Comparison of ENCODE assay signal across 22 mouse cellular contexts in genomic region chr6:54444086-54444485, GRCm38 (mm10). TPM values are rescaled to one million over a fixed set of nuclear protein-coding genes. Genes with fewer than 3 reads are reported as not detected.
A peak's percentile ranks its signal among the peaks of the same experiment; 100 is the strongest.
DNase-seq lines count a peak whose midpoint lies in the region; ATAC-seq and TF ChIP-seq lines count a peak whose summit lies in the region.
"Had no signal": no experiment of that assay in that cellular context is flagged by ENCODE, and none has a peak within 500 bp of the region (broad histone marks: within the 10 kb centered on the region; RNA-seq: fewer than 3 reads in every experiment).

No protein-coding gene starts in this region.

- TF ChIP-seq CTCF in liver, embryonic 14.5 days (IDR thresholded peaks at IDR 0.05; ENCODE audit: low read depth), result no peak

- H3K4me1 ChIP-seq in heart, embryonic 10.5 days, result peaks cover 16% of the 10 kb centered on the region
- H3K4me1 ChIP-seq in heart, embryonic 16.5 days (ENCODE audit: control insufficient read depth, insufficient read depth, low read length), result peaks cover 13% of the 10 kb centered on the region
- peaks cover 30% of the 10 kb centered on the region for H3K4me1 ChIP-seq in limb, embryonic 10.5 days
- no peaks in the 10 kb centered on the region for H3K4me1 ChIP-seq in liver, embryonic 14.5 days (replicated peaks; ENCODE audit: control insufficient read depth in 2 of 2, insufficient read depth in 2 of 2, low read length in 1 of 2)
- no peaks in the 10 kb centered on the region for H3K4me1 ChIP-seq in midbrain, embryonic 11.5 days (ENCODE audit: control insufficient read depth, insufficient read depth, low read length)

- no peak for TF ChIP-seq EP300 in liver, embryonic 14.5 days (IDR thresholded peaks at IDR 0.05; ENCODE audit: low read depth)

- WGBS in heart, embryonic 10.5 days, result 35% methylated on average over 7 of the region's 7 CpGs
- 24% methylated on average over 7 of the region's 7 CpGs for WGBS in heart, embryonic 16.5 days
- 75% methylated on average over 7 of the region's 7 CpGs for WGBS in limb, embryonic 10.5 days
- 31% methylated on average over 7 of the region's 7 CpGs for WGBS in liver, embryonic 14.5 days (ENCODE audit: insufficient replicate concordance)
- 76% methylated on average over 7 of the region's 7 CpGs for WGBS in midbrain, embryonic 11.5 days

- H3K36me3 ChIP-seq in heart, embryonic 10.5 days, result no peaks in the 10 kb centered on the region
- no peaks in the 10 kb centered on the region for H3K36me3 ChIP-seq in heart, embryonic 16.5 days (ENCODE audit: control insufficient read depth, insufficient read depth)
- no peaks in the 10 kb centered on the region for H3K36me3 ChIP-seq in limb, embryonic 10.5 days
- no peaks in the 10 kb centered on the region for H3K36me3 ChIP-seq in liver, embryonic 14.5 days (replicated peaks; ENCODE audit: control insufficient read depth, insufficient read depth, low read depth)
- H3K36me3 ChIP-seq in midbrain, embryonic 11.5 days (ENCODE audit: control insufficient read depth, insufficient read depth, low read length), result no peaks in the 10 kb centered on the region
- H3K36me3 ChIP-seq: forebrain, embryonic 10.5 days; hindbrain, embryonic 15.5 days; liver, embryonic 15.5 days; midbrain, embryonic 12.5 days had no signal

- H3K9ac ChIP-seq in heart, embryonic 16.5 days (ENCODE audit: low read length), result no peak overlapping the region
- no peak overlapping the region for H3K9ac ChIP-seq in liver, embryonic 14.5 days (replicated peaks)
- no peak overlapping the region for H3K9ac ChIP-seq in midbrain, embryonic 11.5 days (ENCODE audit: low read length)
- H3K9ac ChIP-seq: hindbrain, embryonic 15.5 days; liver, embryonic 15.5 days; midbrain, embryonic 12.5 days had no signal

- H3K9me3 ChIP-seq in heart, embryonic 10.5 days, result no peaks in the 10 kb centered on the region
- H3K9me3 ChIP-seq in heart, embryonic 16.5 days (replicated peaks; ENCODE audit: control insufficient read depth, low read length), result no peaks in the 10 kb centered on the region
- no peaks in the 10 kb centered on the region for H3K9me3 ChIP-seq in limb, embryonic 10.5 days (replicated peaks)
- no peaks in the 10 kb centered on the region for H3K9me3 ChIP-seq in liver, embryonic 14.5 days (ENCODE audit: control insufficient read depth, low read length)
- no peaks in the 10 kb centered on the region for H3K9me3 ChIP-seq in midbrain, embryonic 11.5 days (ENCODE audit: control insufficient read depth, low read length)
- H3K9me3 ChIP-seq: forebrain, embryonic 10.5 days; hindbrain, embryonic 15.5 days; liver, embryonic 15.5 days; midbrain, embryonic 12.5 days had no signal

- H3K4me2 ChIP-seq in heart, embryonic 16.5 days (ENCODE audit: low read depth, low read length), result no peak overlapping the region
- H3K4me2 ChIP-seq in liver, embryonic 14.5 days (ENCODE audit: low read depth), result no peak overlapping the region
- no peak overlapping the region for H3K4me2 ChIP-seq in midbrain, embryonic 11.5 days
- H3K4me2 ChIP-seq: hindbrain, embryonic 15.5 days; liver, embryonic 15.5 days; midbrain, embryonic 12.5 days had no signal

- no peak for DNase-seq in heart, embryonic 10.5 days (ENCODE audit: low spot score)
- no peak for DNase-seq in heart, postnatal 4 days
- DNase-seq in heart, adult 9 months (ENCODE audit: low spot score in 2 of 2), result no peak
- DNase-seq in limb, embryonic 10.5 days (ENCODE audit: low spot score), result no peak
- peak; percentile 13 to 26 (median 15) for DNase-seq in liver, embryonic 14.5 days (ENCODE audit: low read depth in 3 of 3, low spot score in 3 of 3)
- no peak for DNase-seq in midbrain, embryonic 11.5 days (ENCODE audit: low spot score, missing footprints)
- DNase-seq: adrenal gland, postnatal 25 days; cerebellum, postnatal 10 days; gastrocnemius, adult 2 months; kidney, adult 8-10 months; kidney, postnatal 14 days; lung, postnatal 14 days; right cerebral cortex, postnatal 25 days; spleen, adult 18-20 months; thymus, postnatal 25 days had no signal

- no peak overlapping the region for H3K4me3 ChIP-seq in heart, embryonic 10.5 days
- no peak overlapping the region for H3K4me3 ChIP-seq in heart, embryonic 16.5 days (ENCODE audit: low read length)
- no peak overlapping the region for H3K4me3 ChIP-seq in limb, embryonic 10.5 days
- no peak overlapping the region for H3K4me3 ChIP-seq in liver, embryonic 14.5 days (ENCODE audit: insufficient read depth in 1 of 2, low read depth in 2 of 2, low read length in 2 of 2)
- no peak overlapping the region for H3K4me3 ChIP-seq in midbrain, embryonic 11.5 days (ENCODE audit: low read depth, low read length)
- H3K4me3 ChIP-seq: forebrain, embryonic 10.5 days; gastrocnemius, adult 2 months; hindbrain, embryonic 15.5 days; liver, embryonic 15.5 days; midbrain, embryonic 12.5 days had no signal

- no peaks in the 10 kb centered on the region for H3K27me3 ChIP-seq in heart, embryonic 10.5 days (ENCODE audit: insufficient read depth, poor library complexity, severe bottlenecking)
- no peaks in the 10 kb centered on the region for H3K27me3 ChIP-seq in heart, embryonic 16.5 days (ENCODE audit: control insufficient read depth, insufficient read depth, low read length)
- H3K27me3 ChIP-seq in limb, embryonic 10.5 days (ENCODE audit: low read depth, poor library complexity, severe bottlenecking), result no peaks in the 10 kb centered on the region
- H3K27me3 ChIP-seq in liver, embryonic 14.5 days (ENCODE audit: control insufficient read depth, insufficient read depth, low read length), result no peaks in the 10 kb centered on the region
- no peaks in the 10 kb centered on the region for H3K27me3 ChIP-seq in midbrain, embryonic 11.5 days (ENCODE audit: control insufficient read depth, insufficient read depth, low read length)
- H3K27me3 ChIP-seq: hindbrain, embryonic 15.5 days; liver, embryonic 15.5 days; midbrain, embryonic 12.5 days had no signal

- H3K27ac ChIP-seq in heart, embryonic 10.5 days, result peak overlapping the region; percentile 33; the same call in 1 of the 2 replicates
- H3K27ac ChIP-seq in heart, embryonic 16.5 days (ENCODE audit: low read length), result peak overlapping the region; percentile 52
- 0 out of 2 replicates have a peak overlapping the region, but pooled peaks have one; percentile 68 for H3K27ac ChIP-seq in limb, embryonic 10.5 days
- no peak overlapping the region for H3K27ac ChIP-seq in liver, embryonic 14.5 days
- no peak overlapping the region for H3K27ac ChIP-seq in midbrain, embryonic 11.5 days (ENCODE audit: low read depth, low read length)
- H3K27ac ChIP-seq: forebrain, embryonic 10.5 days; gastrocnemius, adult 2 months; hindbrain, embryonic 15.5 days; liver, embryonic 15.5 days; midbrain, embryonic 12.5 days had no signal

- ATAC-seq in heart, embryonic 16.5 days (replicated peaks; ENCODE audit: extremely low read depth, insufficient read depth, low FRiP score), result no peak
- ATAC-seq in liver, embryonic 14.5 days (ENCODE audit: insufficient read depth), result no peak
- no peak for ATAC-seq in midbrain, embryonic 11.5 days (ENCODE audit: low FRiP score)

RNA-seq across cellular contexts. Expression of gene Wipf3, which starts 14.7 kb away (rescaled TPM):
- 1.0 and 1.8 TPM in 2 replicates for polyA plus RNA-seq in heart, embryonic 10.5 days (2016; fragmentation: Nextera tagmentation; extraction: Ambion mirVana)
- total RNA-seq in heart, postnatal 4 days (2021), result 10 to 100 TPM; 15.2 to 15.9 TPM
- 2.8 and 3.6 TPM in 2 replicates for polyA plus RNA-seq in heart, embryonic 16.5 days (2015; fragmentation: Nextera tagmentation; extraction: Ambion mirVana)
- 0.68 and 1.0 TPM in 2 replicates for polyA plus RNA-seq in limb, embryonic 10.5 days (2016; fragmentation: Nextera tagmentation; extraction: Ambion mirVana)
- 0.16 and 0.19 TPM in 2 replicates for polyA plus RNA-seq in liver, embryonic 14.5 days (2012; rRNA removed)
- polyA plus RNA-seq in liver, embryonic 14.5 days (2014; fragmentation: Nextera tagmentation; extraction: Ambion mirVana), result 0.09 TPM in 2 replicates
- polyA plus RNA-seq in midbrain, embryonic 11.5 days (2014; fragmentation: Nextera tagmentation; extraction: Ambion mirVana), result 0.50 and 0.55 TPM in 2 replicates
- total RNA-seq: hematopoietic stem cell, adult 5-6 weeks; megakaryocyte progenitor cell, adult 5-6 weeks had no signal

Comparison
In these comparisons a context has a peak if more than half of its experiments do, and no peak if none do; other contexts are left out.
1. DNase-seq: peak in liver, embryonic 14.5 days (3 of 3); none in heart, embryonic 10.5 days (single experiment), heart, postnatal 4 days (single experiment), heart, adult 9 months (0 of 2), limb, embryonic 10.5 days (single experiment) and midbrain, embryonic 11.5 days (single experiment).
2. H3K27ac ChIP-seq: peak in heart, embryonic 10.5 days (single experiment), heart, embryonic 16.5 days (single experiment) and limb, embryonic 10.5 days (single experiment); none in liver, embryonic 14.5 days (single experiment) and midbrain, embryonic 11.5 days (single experiment).